Mouse (Mus musculus) left cerebral cortex, adult 2 months (tissue): ENCODE measurements around the gene Psap. TPM values are rescaled to one million over a fixed set of nuclear protein-coding genes. Genes with fewer than 3 reads are reported as not detected.

Experiments
- DNase-seq, 2 experiments: peaks; one replicate each; pipeline ENCODE4 v3.0.0; 2021 to 2022; ENCODE audit warnings: low spot score in 2 of 2, mixed read lengths in 1 of 2; ENCODE audit errors: extremely low spot score in 1 of 2
- H3K27ac ChIP-seq: fragments of 200-600 bp; 2 replicates; pipeline ENCODE4 v1.8.1; 2022
- H3K4me3 ChIP-seq: fragments of 200-600 bp; 2 replicates; pipeline ENCODE4 v1.8.1; 2022
- CTCF ChIP-seq: fragments of 200-600 bp; IDR thresholded peaks from 2 replicates; pipeline ENCODE4 v1.8.1; 2022; ENCODE audit warnings: antibody characterized with exemption, mild to moderate bottlenecking, moderate library complexity
- intact Hi-C: fragments of 180-260 bp; cut with DNase I; formaldehyde crosslinking; loops from one replicate; pipeline ENCODE4 v1.15.1; 2025
- total RNA-seq, 2 experiments: library from RNA; stranded (reverse); gene quantifications; 2 replicates each; pipeline ENCODE4 v1.2.3; 2021

Gene Psap
- total RNA-seq, 2 experiments from 2014 or later, result 1,511 to 1,570 TPM

GRCm38 (mm10) chr10:60294621-60295020, 17.2 kb downstream of the Psap start:
- no peak for TF ChIP-seq CTCF
- no peak for DNase-seq
- Histone ChIP-seq H3K27ac (no peak overlapping the region), H3K4me3 (no peak overlapping the region)
- intact Hi-C loops, result loop anchor here (5.0 kb wide), 1 partner anchor 47 kb away; no protein-coding TSS in a partner anchor

DNA sequence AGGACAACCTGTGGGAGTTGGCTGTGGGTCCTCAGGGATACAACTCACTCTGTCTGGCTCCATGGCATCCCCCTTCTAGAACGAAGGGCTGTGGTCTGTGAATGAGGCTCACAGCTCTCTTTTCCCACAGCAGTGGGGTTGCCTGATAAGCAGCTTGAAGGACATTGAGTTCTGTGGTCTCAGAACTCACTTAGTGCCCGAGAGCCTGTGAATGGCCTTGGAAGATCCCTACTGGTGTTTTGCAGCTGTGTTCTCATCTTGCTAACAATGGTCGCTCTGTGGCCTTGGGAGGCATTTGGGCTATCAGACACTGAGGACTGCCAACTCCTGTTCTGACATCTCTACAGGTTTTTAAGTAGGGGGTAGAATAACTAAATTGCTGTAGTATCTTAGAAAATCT, 17.9 kb downstream of the Psap start:
- H3K27ac ChIP-seq, result peak overlapping the region; percentile 41; the same call in 1 of the 2 replicates
- intact Hi-C loops, result loop anchor here (5.0 kb wide), 1 partner anchor 48 kb away; no protein-coding TSS in a partner anchor
- no peak overlapping the region for H3K4me3 ChIP-seq
- no peak for TF ChIP-seq CTCF
- DNase-seq, result no peak

DNA sequence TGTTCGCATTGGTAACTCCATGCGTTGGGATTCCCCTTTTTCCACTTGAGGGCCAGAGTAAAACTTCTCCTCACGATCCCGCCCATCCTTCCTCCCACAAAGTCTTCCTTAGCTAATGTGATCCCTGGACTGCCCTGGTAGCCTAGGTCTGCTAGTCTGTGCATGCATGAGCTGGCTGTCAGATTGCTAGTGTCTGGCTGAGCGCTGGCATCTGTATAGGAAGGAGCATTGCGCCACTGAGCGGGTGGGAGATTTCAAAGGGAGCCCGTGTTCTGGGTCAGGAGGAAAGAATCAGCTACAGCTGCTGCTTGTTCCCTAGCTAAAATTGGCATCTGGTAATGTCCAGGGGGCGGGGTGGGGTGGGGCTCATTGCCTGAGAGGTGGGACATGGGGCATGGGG, 18.6 kb downstream of the Psap start:
- intact Hi-C loops, result loop anchor here (5.0 kb wide), 1 partner anchor 49 kb away; no protein-coding TSS in a partner anchor
- no peak overlapping the region for H3K4me3 ChIP-seq
- TF ChIP-seq CTCF, result no peak
- DNase-seq, result no peak
- H3K27ac ChIP-seq, result peak overlapping the region; percentile 8; the same call in 1 of the 2 replicates

- intact Hi-C loops, result loop anchor here (5.0 kb wide), 1 partner anchor 52 kb away; no protein-coding TSS in a partner anchor
- no peak for DNase-seq
- Histone ChIP-seq H3K4me3 (no peak overlapping the region), H3K27ac (no peak overlapping the region)
- no peak for TF ChIP-seq CTCF
Measured at GRCm38 (mm10) chr10:60299636-60300035, 22.2 kb downstream of the Psap start.

DNA sequence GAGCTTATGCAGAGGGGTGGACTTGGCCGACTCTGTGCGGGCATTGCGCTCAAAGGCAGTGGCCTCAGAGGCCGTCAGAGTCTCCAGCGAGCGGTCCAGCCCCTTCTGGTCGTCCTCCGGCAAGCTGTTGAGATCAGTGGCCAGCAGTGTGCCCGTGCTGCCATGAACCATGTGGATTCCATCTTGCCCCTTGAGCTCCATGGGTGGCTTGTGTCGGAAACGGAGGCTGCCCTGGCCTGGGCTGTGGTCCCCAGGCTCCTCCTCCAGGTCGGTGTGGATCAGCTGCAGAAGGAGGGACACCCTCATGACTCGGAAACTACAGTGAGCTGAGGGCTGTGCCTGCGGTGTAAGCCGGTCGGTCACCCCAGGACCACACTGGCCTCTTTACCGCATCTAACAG, 26.0 kb downstream of the Psap start:
- Histone ChIP-seq H3K27ac (no peak overlapping the region), H3K4me3 (no peak overlapping the region)
- DNase-seq, result no peak
- intact Hi-C loops, result no loop called here
- TF ChIP-seq CTCF, result no peak

- intact Hi-C loops, result loop anchor here (2.0 to 5.0 kb wide), 3 partner anchors 104 to 450 kb away; partner anchors contain the start of gene Cdh23
- TF ChIP-seq CTCF, result peak; percentile 92
- no peak overlapping the region for H3K27ac ChIP-seq
- DNase-seq, result peak; percentile 69
- H3K4me3 ChIP-seq, result no peak overlapping the region
Measured at GRCm38 (mm10) chr10:60304854-60305628, 27.6 kb downstream of the Psap start.

GRCm38 (mm10) chr10:60310629-60311028, 33.2 kb downstream of the Psap start:
- no peak for DNase-seq
- H3K27ac ChIP-seq, result no peak overlapping the region
- intact Hi-C loops, result no loop called here
- H3K4me3 ChIP-seq, result no peak overlapping the region
- TF ChIP-seq CTCF, result no peak

GRCm38 (mm10) chr10:60313606-60314005, 36.2 kb downstream of the Psap start:
- no peak for TF ChIP-seq CTCF
- no peak overlapping the region for H3K4me3 ChIP-seq
- no peak overlapping the region for H3K27ac ChIP-seq
- DNase-seq, result no peak
- intact Hi-C loops, result no loop called here

DNA sequence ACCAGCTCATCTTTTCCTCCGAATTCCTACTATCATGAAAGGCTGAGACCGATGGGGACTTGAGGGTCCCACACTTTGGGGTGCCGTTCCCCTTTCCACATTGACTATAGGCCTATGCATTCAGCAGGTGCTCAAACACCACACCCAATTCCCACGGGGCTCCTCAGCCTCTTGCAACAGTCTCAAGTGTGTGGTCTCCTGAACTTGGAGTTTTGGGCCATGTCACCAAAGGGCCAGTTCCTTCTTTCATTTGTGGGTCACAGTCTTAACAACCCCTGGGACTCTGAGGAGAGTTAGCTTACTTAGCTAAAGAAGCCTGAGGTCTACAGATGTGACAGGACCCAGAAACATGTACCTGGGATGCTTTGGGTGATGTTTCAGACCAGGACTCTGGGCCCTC, 38.7 kb downstream of the Psap start:
- no peak for TF ChIP-seq CTCF
- Histone ChIP-seq H3K27ac (no peak overlapping the region), H3K4me3 (no peak overlapping the region)
- intact Hi-C loops, result no loop called here
- no peak for DNase-seq

DNA sequence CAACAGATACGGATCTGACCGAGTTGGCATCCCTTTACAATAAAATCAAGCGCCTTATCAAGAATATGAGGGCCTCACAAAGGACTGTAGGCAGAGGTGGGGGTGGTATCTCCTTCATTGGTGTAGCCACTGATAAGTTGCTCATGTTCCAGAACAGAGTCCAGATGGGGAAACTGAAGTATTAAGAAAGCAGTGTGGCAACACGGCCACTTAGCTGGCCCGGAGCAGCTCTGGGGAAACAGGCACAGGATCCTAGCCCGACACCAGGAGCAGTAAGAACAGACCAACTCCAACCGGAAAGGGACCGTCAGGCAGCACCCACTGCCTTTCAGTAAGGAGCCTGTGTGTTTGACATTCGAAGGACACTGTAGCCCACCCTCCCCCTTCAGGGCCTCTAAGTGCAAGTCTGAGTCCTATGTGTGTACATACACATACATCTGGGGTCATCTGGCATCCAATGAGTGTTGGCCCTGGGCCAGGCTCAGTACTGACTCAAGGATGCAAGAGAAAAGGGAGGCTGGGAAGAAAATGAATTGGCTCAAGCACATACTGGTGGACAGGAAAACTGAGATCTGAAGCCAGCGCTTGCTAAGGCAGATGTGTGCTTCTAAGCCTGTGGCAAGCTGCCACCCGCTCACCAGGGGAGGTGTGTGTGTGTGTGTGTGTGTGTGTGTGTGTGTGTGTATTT, 51.7 kb downstream of the Psap start:
- H3K4me3 ChIP-seq, result no peak overlapping the region
- TF ChIP-seq CTCF, result no peak
- no peak for DNase-seq
- no peak overlapping the region for H3K27ac ChIP-seq
- intact Hi-C loops, result loop anchor here (10.0 kb wide), 1 partner anchor 726 kb away; no protein-coding TSS in a partner anchor

- H3K4me3 ChIP-seq, result no peak overlapping the region
- no peak for TF ChIP-seq CTCF
- intact Hi-C loops, result no loop called here
- DNase-seq, result no peak
- H3K27ac ChIP-seq, result no peak overlapping the region
Measured at GRCm38 (mm10) chr10:60334583-60334982, 57.2 kb downstream of the Psap start.

DNA sequence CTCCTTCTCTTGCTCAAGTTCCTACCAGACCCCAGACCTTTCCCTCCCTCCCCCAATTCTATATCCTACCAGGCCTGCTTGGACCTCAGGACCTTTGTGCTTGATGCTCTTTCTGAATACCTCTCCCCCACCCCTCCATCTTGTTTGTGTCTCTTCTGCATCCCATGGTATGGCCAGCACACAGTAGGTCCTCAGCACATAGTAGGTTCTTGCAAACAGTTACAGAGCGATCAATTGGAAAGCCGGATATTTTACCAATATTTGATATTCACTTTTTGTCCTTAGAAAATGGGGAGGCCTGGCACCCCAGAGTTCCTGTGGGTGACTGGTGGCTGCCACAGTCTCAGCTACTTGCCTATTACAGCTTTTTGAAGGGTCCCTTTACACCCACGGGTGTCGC, 57.6 kb downstream of the Psap start:
- DNase-seq, result no peak
- intact Hi-C loops, result no loop called here
- H3K4me3 ChIP-seq, result no peak overlapping the region

More for the DNA sequence above, 57.6 kb downstream of the Psap start:
- H3K27ac ChIP-seq, result no peak overlapping the region
- no peak for TF ChIP-seq CTCF
